Mouse (Mus musculus) intestine, postnatal 0 days (tissue): ENCODE data around the gene Gm5141. TPM values are rescaled to one million over a fixed set of nuclear protein-coding genes. Genes with fewer than 3 reads are reported as not detected.
A peak's percentile ranks its signal among the peaks of the same experiment; 100 is the strongest.
"Not testable (repeated sequence)": the region's sequence is repeated elsewhere in the genome, so short reads cannot be mapped to it uniquely, and the experiment has no call there.

Source experiments
- ATAC-seq: fragments of 200-750 bp; cut with Nextera tagmentation; 2 replicates; pipeline ENCODE4 v1.8.0; 2017; ENCODE audit warnings: mild to moderate bottlenecking, moderate TSS enrichment, moderate library complexity
- H3K27ac ChIP-seq: fragments of 300-500 bp; sonication (generic); 2 replicates; pipeline ENCODE4 v1.5.1; 2014; ENCODE audit warnings: mild to moderate bottlenecking, low read depth, low read length, moderate library complexity
- H3K27me3 ChIP-seq: fragments of 300-500 bp; sonication (generic); replicated peaks from 2 replicates; pipeline ENCODE4 v1.6.1; 2014; ENCODE audit warnings: low read length, mixed read lengths; ENCODE audit not compliant: control insufficient read depth, insufficient read depth
- H3K36me3 ChIP-seq: fragments of 300-500 bp; sonication (generic); 2 replicates; pipeline ENCODE4 v1.6.1; 2014; ENCODE audit warnings: mild to moderate bottlenecking, moderate library complexity; ENCODE audit not compliant: control insufficient read depth, insufficient read depth
- H3K4me1 ChIP-seq: fragments of 300-500 bp; sonication (generic); replicated peaks from 2 replicates; pipeline ENCODE4 v1.6.1; 2014; ENCODE audit warnings: antibody characterized with exemption, low read length, mixed read lengths; ENCODE audit not compliant: control insufficient read depth, insufficient read depth
- H3K4me2 ChIP-seq: fragments of 300-500 bp; sonication (generic); replicated peaks from 2 replicates; pipeline ENCODE4 v1.6.1; 2014; ENCODE audit warnings: low read depth, mild to moderate bottlenecking, moderate library complexity
- H3K4me3 ChIP-seq: fragments of 300-500 bp; sonication (generic); 2 replicates; pipeline ENCODE4 v1.5.1; 2014; ENCODE audit warnings: low read depth, low read length
- H3K9ac ChIP-seq: fragments of 300-500 bp; sonication (generic); 2 replicates; pipeline ENCODE4 v1.6.1; 2014; ENCODE audit warnings: mild to moderate bottlenecking, low read depth, low read length
- H3K9me3 ChIP-seq: fragments of 300-500 bp; sonication (generic); 2 replicates; pipeline ENCODE4 v1.6.1; 2016; ENCODE audit warnings: mixed run types; ENCODE audit not compliant: control insufficient read depth
- CTCF ChIP-seq: sonication (generic); IDR thresholded peaks from 2 replicates; pipeline ENCODE4 v1.5.1; 2016; ENCODE audit warnings: low read depth, mild to moderate bottlenecking, control low read depth, antibody characterized with exemption, moderate library complexity
- WGBS: fragments of 180-500 bp; shearing (Covaris S2); extraction: QIAGEN DNeasy Blood & Tissue Kit; methylation state at CpG from one replicate; pipeline ENCODE4 v1.1.7; 2014; 5-methylcytosine and 5-hydroxymethylcytosine counted together
- polyA plus RNA-seq: library from polyadenylated mRNA; unstranded; fragments of >200 nt; fragmentation: Nextera tagmentation; extraction: Ambion mirVana; gene quantifications from 2 replicates; pipeline ENCODE4 v1.2.1, GENCODE M21; 2015

The Gm5141 gene
- polyA plus RNA-seq: 1.2 and 1.7 TPM in 2 replicates

DNA sequence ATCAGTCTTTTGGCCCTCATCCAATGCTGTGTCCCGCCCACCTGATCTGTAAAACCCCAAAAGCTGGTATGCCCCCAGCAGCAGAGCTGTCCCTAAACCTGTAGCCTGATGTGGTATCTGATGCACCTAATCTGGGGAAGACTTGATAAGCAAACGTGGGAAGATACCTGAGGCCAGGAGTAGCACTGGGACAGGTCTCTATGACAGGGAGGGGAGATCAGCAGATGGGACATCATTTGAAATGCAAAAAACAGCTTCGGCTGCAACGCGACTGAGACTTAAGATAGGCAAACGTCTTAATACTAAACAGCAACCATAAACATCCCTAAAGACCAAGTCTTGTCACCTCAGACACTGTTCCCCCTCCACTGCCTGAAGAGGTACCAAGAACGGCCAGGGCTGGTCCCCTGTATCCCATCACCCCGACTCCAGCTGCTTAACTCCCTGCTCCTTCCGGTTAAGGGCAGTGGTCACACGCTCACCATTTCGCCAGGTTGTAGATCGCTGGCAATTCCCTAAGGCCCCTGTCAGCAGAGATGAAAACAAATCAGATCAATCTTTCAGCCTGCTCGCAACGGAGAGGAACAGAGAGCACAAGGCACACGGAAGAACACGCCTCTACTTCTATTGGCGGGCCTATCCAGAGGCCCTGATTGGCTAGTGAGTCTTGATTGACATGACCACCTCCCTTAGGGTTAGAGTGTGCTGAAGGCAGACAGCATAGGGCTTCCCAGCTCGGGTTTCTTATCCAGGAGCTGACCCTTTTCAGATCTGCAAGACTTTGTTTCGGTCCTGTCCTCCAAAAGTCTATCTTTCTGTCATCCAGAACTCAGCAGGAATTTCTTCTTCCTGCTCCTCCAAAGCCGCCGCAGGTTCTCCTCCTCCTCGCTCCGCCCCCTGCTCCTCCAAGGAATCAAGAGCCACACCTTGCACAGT lies at the start of gene Gm5141:
Gene Gm5141, minus strand, starts transcription at position 610 of the 936 bp plus-strand sequence.
- H3K36me3 ChIP-seq, H3K27ac ChIP-seq, H3K4me1 ChIP-seq, H3K27me3 ChIP-seq, H3K9ac ChIP-seq, H3K9me3 ChIP-seq: not testable (repeated sequence)
- peak within 1 kb of the TSS; percentile 72 for H3K4me2 ChIP-seq
- H3K4me3 ChIP-seq: peak within 1 kb of the TSS; percentile 45
- WGBS: 3% methylated on average over 19 of the region's 23 CpGs
- peak; percentile 99 for ATAC-seq

DNA sequence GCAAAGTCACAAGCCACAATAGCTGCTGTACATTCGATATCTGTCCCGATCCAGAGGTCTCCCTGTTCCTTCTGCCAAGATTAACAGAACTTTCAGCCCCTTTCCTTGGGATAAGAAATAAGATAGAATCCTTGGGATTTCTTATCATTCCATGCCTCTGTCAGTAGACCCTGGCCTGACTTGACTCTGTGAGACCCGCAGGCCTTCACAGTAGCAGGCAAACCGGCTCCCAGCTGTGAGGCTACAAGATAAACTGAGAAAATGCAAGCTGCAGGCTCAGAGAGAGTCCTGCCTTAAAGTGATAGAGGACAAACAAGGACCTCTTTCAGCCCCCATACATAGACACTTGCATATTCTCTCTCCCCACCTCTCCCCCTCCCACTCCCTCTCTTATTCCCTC lies 47.7 kb upstream of the Gm5141 start:
- H3K9me3 ChIP-seq: no peaks in the 10 kb centered on the region
- no peak overlapping the region for H3K9ac ChIP-seq
- no peak for ATAC-seq
- TF ChIP-seq CTCF: no peak
- no peak overlapping the region for H3K4me3 ChIP-seq
- WGBS: 44% methylated on average over 4 of the region's 4 CpGs
- H3K4me2 ChIP-seq: no peak overlapping the region
- H3K36me3 ChIP-seq: peaks cover 11% of the 10 kb centered on the region; the same call in 1 of the 2 replicates
- H3K27me3 ChIP-seq: no peaks in the 10 kb centered on the region
- H3K27ac ChIP-seq: no peak overlapping the region; the same call in 1 of the 2 replicates
- H3K4me1 ChIP-seq: 0 out of 2 replicates have a peak, but pooled peaks cover 4% of the 10 kb centered on the region

DNA sequence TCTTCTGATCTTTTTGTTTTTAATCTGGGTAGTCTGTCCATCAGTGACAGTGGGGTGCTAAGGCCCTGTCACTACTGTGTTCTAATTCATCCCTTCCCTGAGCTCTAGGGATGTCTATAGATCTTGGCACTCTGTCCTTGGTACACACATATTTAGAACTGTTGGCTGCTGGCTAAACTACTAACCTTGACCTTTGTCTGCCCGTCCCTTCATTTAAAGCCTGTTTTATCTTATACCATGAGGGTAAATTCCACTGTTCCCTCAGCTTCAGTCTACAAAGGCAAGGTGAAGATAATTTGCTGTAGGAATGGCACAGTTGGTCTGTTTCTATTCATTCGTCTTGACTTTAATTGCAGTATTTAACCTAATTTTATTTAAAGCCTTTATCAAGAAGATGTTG lies 46.6 kb upstream of the Gm5141 start:
- 45% methylated on average over 2 of the region's 2 CpGs for WGBS
- TF ChIP-seq CTCF: no peak
- peak; percentile 54 for ATAC-seq
- Histone ChIP-seq H3K36me3 (peaks cover 8% of the 10 kb centered on the region; the same call in 1 of the 2 replicates), H3K9ac (no peak overlapping the region), H3K4me3 (no peak overlapping the region), H3K4me2 (no peak overlapping the region), H3K27me3 (no peaks in the 10 kb centered on the region), H3K27ac (no peak overlapping the region), H3K9me3 (no peaks in the 10 kb centered on the region), H3K4me1 (0 out of 2 replicates have a peak, but pooled peaks cover 4% of the 10 kb centered on the region)

DNA sequence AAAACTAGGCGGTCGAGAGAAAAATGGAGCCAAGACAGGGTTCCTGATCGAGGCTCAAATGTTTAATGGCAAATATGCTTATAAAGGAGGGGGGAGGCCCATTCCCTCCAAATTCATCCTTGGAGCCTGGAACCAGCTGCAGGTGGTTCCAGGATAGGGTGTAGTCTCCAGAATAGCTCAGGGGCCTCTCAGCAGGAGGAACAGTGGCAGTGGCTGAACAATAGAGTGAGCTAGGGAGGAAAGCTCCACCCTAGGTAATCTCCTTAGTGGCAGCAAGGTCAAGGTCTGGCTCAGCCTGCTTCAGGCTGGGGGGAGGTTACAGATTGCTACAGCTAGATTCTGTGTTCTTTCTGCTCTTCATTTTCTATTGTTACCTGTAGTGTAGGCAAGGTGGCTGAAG lies 30.1 kb upstream of the Gm5141 start:
- not testable (repeated sequence) for H3K4me3 ChIP-seq, H3K4me1 ChIP-seq, H3K36me3 ChIP-seq, ATAC-seq, H3K9me3 ChIP-seq, H3K9ac ChIP-seq, H3K27ac ChIP-seq, H3K27me3 ChIP-seq, H3K4me2 ChIP-seq
- 94% methylated on average over 3 of the region's 3 CpGs for WGBS

DNA sequence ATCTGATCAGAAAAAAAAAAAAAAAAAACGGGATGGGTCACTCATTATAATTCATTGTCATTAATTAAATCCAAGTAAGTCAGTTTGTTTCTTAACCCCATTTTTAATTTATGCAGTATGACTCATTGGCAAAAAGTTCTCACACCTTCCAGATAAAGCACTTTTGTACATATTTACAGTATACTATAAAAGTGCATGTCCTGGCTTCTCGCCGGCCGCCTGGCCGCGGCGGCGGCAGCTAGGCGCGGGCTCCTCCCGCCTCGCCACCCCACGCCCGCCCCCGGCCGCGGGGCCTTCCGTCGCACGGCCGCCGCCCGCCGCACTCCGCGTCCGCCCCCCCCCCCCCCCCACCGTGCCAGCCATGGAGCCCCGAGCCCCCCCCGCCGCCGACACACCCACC lies 27.1 kb upstream of the Gm5141 start:
- TF ChIP-seq CTCF: no peak
- Histone ChIP-seq H3K4me2 (peak overlapping the region; percentile 68), H3K27me3 (no peaks in the 10 kb centered on the region), H3K27ac (no peak overlapping the region), H3K36me3 (no peaks in the 10 kb centered on the region), H3K4me3 (peak overlapping the region; percentile 34), H3K9ac (no peak overlapping the region), H3K9me3 (no peaks in the 10 kb centered on the region), H3K4me1 (no peaks in the 10 kb centered on the region)
- ATAC-seq: no peak
- WGBS: 3% methylated on average over 29 of the region's 32 CpGs

DNA sequence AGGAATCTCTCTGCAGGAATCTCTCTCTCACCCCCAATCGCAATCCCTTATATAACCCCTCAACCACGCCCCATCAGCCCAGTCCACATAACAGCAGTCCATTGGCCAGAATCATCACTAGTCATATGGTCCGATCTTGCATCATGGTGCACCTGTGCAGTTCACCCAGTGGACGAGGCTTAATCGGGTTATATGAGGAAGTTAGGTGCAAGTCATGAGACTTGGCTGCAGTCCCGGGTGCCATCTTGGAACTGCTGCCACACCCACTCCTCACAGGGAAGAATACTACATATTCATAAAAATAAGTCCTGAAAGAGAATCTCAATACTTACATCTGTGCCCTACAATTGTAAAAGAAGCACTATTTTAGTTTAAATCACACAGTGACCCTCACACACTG lies 22.4 kb upstream of the Gm5141 start:
- H3K4me2 ChIP-seq, H3K36me3 ChIP-seq, H3K9me3 ChIP-seq, H3K27me3 ChIP-seq, H3K9ac ChIP-seq, H3K4me3 ChIP-seq, H3K4me1 ChIP-seq, ATAC-seq, H3K27ac ChIP-seq: not testable (repeated sequence)
- WGBS: 88% methylated on average over 6 of the region's 6 CpGs

DNA sequence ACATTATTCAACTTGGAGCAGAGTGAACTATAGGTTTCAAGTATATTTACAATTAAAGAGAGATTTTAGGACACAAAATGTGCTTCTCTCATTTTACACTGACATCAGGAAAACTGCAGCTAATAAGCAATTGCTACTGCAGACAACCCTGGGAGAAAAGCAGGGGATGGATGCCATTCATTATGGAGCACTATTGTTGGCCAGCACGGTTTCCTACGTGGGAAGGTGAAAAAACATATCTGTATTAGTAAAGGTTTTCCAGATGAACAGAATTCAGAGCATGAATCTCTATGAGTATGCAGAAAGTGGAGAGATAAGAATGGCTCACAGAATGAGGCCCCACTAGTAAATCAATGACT lies 506 bp upstream of the Gm5141 start:
- not testable (repeated sequence) for H3K36me3 ChIP-seq, H3K4me1 ChIP-seq, H3K9me3 ChIP-seq, H3K27me3 ChIP-seq, H3K27ac ChIP-seq, H3K9ac ChIP-seq, ATAC-seq
- peak overlapping the region; percentile 45 for H3K4me3 ChIP-seq
- peak overlapping the region; percentile 72 for H3K4me2 ChIP-seq
- 40% methylated on average over 2 of the region's 2 CpGs for WGBS
